Comparison of ENCODE assay signal across 8 mouse cellular contexts in genomic region chr5:8659911-8660737, GRCm38 (mm10). TPM values are rescaled to one million over a fixed set of nuclear protein-coding genes. Genes with fewer than 3 reads are reported as not detected.
DNase-seq lines count a peak whose midpoint lies in the region; ATAC-seq and TF ChIP-seq lines count a peak whose summit lies in the region.

TSS of gene Abcb1a (plus strand) at chr5:8660077.

- TF ChIP-seq POLR2A in ES-Bruce4 (IDR thresholded peaks at IDR 0.05; ENCODE audit: insufficient read depth, low read length): no peak
- TF ChIP-seq POLR2A in olfactory bulb, adult 2 months (IDR thresholded peaks at IDR 0.05; ENCODE audit: insufficient read depth, low read depth, low read length): no peak

- intact Hi-C loops in heart, postnatal 14 days (cut with DNase I): no loop called here

- TF ChIP-seq CTCF in ES-Bruce4 (IDR thresholded peaks at IDR 0.05; ENCODE audit: low read depth, low read length): no peak
- TF ChIP-seq CTCF in olfactory bulb, adult 2 months (IDR thresholded peaks at IDR 0.05; ENCODE audit: insufficient read depth, low read depth, low read length): no peak

- no peak for TF ChIP-seq EP300 in ES-Bruce4 (IDR thresholded peaks at IDR 0.05; ENCODE audit: insufficient read depth, low read depth, low read length)

- peak within 1 kb of the TSS; percentile 89 for H3K4me2 ChIP-seq in forebrain, embryonic 12.5 days
- H3K4me2 ChIP-seq in lung, embryonic 16.5 days (ENCODE audit: low read depth, low read length): peak within 1 kb of the TSS; percentile 58

- H3K9ac ChIP-seq in ES-Bruce4 (ENCODE audit: low read depth, poor library complexity, severe bottlenecking): peak within 1 kb of the TSS; percentile 36; the same call in 1 of the 2 replicates
- H3K9ac ChIP-seq in forebrain, embryonic 12.5 days: no peak within 1 kb of the TSS
- peak within 1 kb of the TSS; percentile 47 for H3K9ac ChIP-seq in lung, embryonic 16.5 days (ENCODE audit: low read length)

- H3K27me3 ChIP-seq in ES-Bruce4 (ENCODE audit: control insufficient read depth, insufficient read depth, low read length, poor library complexity, severe bottlenecking): peaks cover 1% of the 10 kb centered on the region; the same call in 1 of the 2 replicates
- H3K27me3 ChIP-seq in forebrain, embryonic 12.5 days: 0 out of 2 replicates have a peak, but pooled peaks cover 2% of the 10 kb centered on the region
- H3K27me3 ChIP-seq in lung, embryonic 16.5 days (ENCODE audit: control insufficient read depth, insufficient read depth, low read depth, low read length): no peaks in the 10 kb centered on the region

- peak; percentile 77 for ATAC-seq in forebrain, embryonic 12.5 days (ENCODE audit: low FRiP score)
- ATAC-seq in lung, embryonic 16.5 days (ENCODE audit: low read depth): peak; percentile 82

- peak within 1 kb of the TSS; percentile 57 for H3K4me3 ChIP-seq in ES-Bruce4 (ENCODE audit: low read depth, low read length)
- peak within 1 kb of the TSS; percentile 47 for H3K4me3 ChIP-seq in forebrain, embryonic 12.5 days (replicated peaks)
- H3K4me3 ChIP-seq in lung, embryonic 16.5 days (ENCODE audit: low read length): peak within 1 kb of the TSS; percentile 30
- H3K4me3 ChIP-seq in olfactory bulb, adult 2 months (ENCODE audit: insufficient read depth, low read depth, low read length): peak within 1 kb of the TSS; percentile 26

- no peaks in the 10 kb centered on the region for H3K4me1 ChIP-seq in ES-Bruce4 (ENCODE audit: control insufficient read depth, insufficient read depth, low read length)
- peaks cover 8% of the 10 kb centered on the region; the same call in 1 of the 2 replicates for H3K4me1 ChIP-seq in forebrain, embryonic 12.5 days
- H3K4me1 ChIP-seq in lung, embryonic 16.5 days (replicated peaks; ENCODE audit: control insufficient read depth, insufficient read depth, low read length): peaks cover 4% of the 10 kb centered on the region; the same call in 1 of the 2 replicates
- H3K4me1 ChIP-seq in olfactory bulb, adult 2 months (ENCODE audit: control insufficient read depth, insufficient read depth, low read length): peaks cover 8% of the 10 kb centered on the region

- WGBS in forebrain, embryonic 12.5 days: 12% methylated on average over 37 of the region's 37 CpGs
- 5% methylated on average over 35 of the region's 37 CpGs for WGBS in lung, embryonic 16.5 days
- WGBS in olfactory bulb, adult 2 months: 13% methylated on average over 37 of the region's 37 CpGs

- H3K36me3 ChIP-seq in ES-Bruce4 (ENCODE audit: control insufficient read depth, insufficient read depth, low read length, poor library complexity, severe bottlenecking): no peaks in the 10 kb centered on the region
- H3K36me3 ChIP-seq in forebrain, embryonic 12.5 days (replicated peaks): no peaks in the 10 kb centered on the region
- H3K36me3 ChIP-seq in lung, embryonic 16.5 days (ENCODE audit: control insufficient read depth, insufficient read depth, low read length): no peaks in the 10 kb centered on the region

- peak; percentile 74 for DNase-seq in adrenal gland, postnatal 10 days
- peak; percentile 15 to 24 for DNase-seq in heart, postnatal 14 days
- DNase-seq in kidney, postnatal 4 days: peak; percentile 29 to 46
- DNase-seq in urinary bladder, adult 18-20 months (ENCODE audit: low spot score in 2 of 2): peak; percentile 12 to 30

- H3K27ac ChIP-seq in ES-Bruce4 (ENCODE audit: insufficient read depth, low read length): no peak within 1 kb of the TSS
- H3K27ac ChIP-seq in forebrain, embryonic 12.5 days: no peak within 1 kb of the TSS
- H3K27ac ChIP-seq in lung, embryonic 16.5 days (ENCODE audit: low read length): no peak within 1 kb of the TSS
- H3K27ac ChIP-seq in olfactory bulb, adult 2 months (ENCODE audit: insufficient read depth, low read depth, low read length): no peak within 1 kb of the TSS

- H3K9me3 ChIP-seq in ES-Bruce4 (replicated peaks; ENCODE audit: control insufficient read depth, insufficient read depth, low read length, poor library complexity, severe bottlenecking): no peaks in the 10 kb centered on the region
- H3K9me3 ChIP-seq in forebrain, embryonic 12.5 days: no peaks in the 10 kb centered on the region
- no peaks in the 10 kb centered on the region for H3K9me3 ChIP-seq in lung, embryonic 16.5 days (ENCODE audit: control insufficient read depth, low read length)

RNA-seq across cellular contexts. Expression of gene Abcb1a, which starts in this region (rescaled TPM):
- polyA plus RNA-seq in ES-Bruce4 (2011; ENCODE audit: insufficient read depth, insufficient read length, low read depth, missing spikeins): 8.4 and 8.9 TPM in 2 replicates
- total RNA-seq in adrenal gland, postnatal 10 days (2021): 10 to 100 TPM in 1 of 2 experiments, 1 to 10 TPM in 1; 9.9 to 18.0 TPM
- polyA plus RNA-seq in forebrain, embryonic 12.5 days (2016; fragmentation: Nextera tagmentation; extraction: Ambion mirVana): 0.59 and 1.1 TPM in 2 replicates
- 10 to 100 TPM; 11.6 to 14.8 TPM for total RNA-seq in heart, postnatal 14 days (2021)
- polyA plus RNA-seq in lung, embryonic 16.5 days (2015; fragmentation: Nextera tagmentation; extraction: Ambion mirVana): 1.9 and 2.3 TPM in 2 replicates
- not detected in 2 replicates for polyA plus RNA-seq in olfactory bulb, adult 2 months (2012; ENCODE audit: insufficient read depth, insufficient read length, low replicate concordance, missing spikeins)

Comparison
In these comparisons a context has a peak if more than half of its experiments do, and no peak if none do; other contexts are left out.
1. DNase-seq: peak in every context shown above with its lines; median percentile 74 in adrenal gland, postnatal 10 days; 38 in kidney, postnatal 4 days; 21 in urinary bladder, adult 18-20 months; 20 in heart, postnatal 14 days.